Mouse (Mus musculus) thymus, postnatal 36 days (tissue): ENCODE measurements around the gene Ccn2.
"Not testable (repeated sequence)": the region's sequence is repeated elsewhere in the genome, so short reads cannot be mapped to it uniquely, and the experiment has no call there.

ENCODE experiments used
- DNase-seq, 2 experiments: peaks; one replicate each; pipeline ENCODE4 v3.0.0; 2022; ENCODE audit warnings: mixed read lengths in 2 of 2

Gene Ccn2

DNA sequence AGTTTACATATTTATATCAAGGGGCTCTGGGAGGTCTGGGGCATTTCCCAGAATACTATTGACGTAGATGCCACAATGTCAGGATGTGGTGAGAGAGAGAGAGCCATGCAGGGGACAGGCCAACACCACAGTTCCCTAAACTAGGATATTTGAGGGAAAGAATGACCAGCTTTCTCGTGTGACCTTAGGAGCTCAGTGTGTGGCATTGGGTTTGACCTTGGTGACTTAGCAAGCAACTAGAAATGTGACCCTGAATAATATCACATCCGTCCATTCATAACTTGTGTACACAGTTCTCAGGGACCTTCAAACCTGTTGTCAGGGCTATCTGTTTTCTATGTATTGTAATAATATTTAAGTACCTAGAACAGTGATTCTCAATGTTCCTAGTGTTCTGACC, 13.9 kb downstream of the Ccn2 start:
- DNase-seq, result no peak

DNA sequence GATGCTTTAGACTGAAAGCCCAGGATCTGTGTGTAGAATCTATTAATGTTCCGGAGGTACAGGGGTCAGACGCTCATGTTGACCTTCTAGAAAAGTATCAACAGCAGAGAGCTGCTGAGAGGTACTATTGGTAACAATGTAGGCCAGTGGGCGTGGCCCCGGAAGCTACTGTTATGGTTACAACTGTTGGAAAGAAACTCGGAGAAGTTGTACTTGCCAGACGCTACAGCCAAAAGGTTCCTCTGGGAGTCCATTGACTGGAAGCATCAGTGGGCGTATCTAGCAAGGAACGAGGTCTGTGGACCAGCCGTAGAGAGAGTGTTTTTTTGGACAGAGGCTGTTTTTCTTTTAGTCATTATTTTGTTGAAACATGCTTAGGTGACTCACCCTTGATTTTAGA, 14.5 kb downstream of the Ccn2 start:
- DNase-seq, result no peak

DNA sequence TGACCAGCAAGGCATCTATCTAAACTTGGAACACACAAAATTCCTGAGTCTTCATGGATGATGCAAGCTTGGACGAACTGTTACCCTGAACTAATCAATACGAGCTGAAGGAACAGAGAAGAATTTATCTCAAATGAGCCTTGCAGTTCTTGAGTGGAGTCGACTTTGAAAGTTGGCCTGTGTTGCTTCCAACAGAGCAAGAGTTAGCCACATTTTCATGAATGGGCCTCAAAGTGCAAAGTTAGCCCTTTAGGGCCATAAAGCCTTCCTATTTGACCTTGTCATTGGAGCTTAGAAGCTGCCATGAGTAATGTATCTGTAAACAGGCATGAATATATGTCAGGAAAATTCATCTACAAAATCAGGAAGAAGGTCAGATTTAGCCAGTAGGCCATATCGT, 19.5 kb downstream of the Ccn2 start:
- DNase-seq, result no peak

DNA sequence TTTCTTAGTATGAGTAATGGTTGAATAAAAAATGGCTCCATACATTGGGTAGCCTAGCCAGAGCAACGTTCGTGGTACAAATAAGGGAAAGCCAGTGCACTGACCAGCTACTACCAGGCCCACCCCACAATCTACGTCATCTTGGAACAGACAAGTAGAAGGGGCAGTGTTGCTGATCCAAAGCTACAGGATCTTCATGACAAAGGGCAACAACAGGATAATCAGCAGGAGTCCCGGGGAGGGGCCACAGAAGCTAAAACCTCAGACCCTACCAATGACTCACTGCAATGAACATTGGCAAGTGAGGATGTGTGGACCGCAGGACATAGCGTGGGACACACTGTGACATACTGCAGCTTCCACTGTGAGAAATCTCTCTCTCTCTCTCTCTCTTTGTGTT, 20.6 kb downstream of the Ccn2 start:
- DNase-seq, result no peak

DNA sequence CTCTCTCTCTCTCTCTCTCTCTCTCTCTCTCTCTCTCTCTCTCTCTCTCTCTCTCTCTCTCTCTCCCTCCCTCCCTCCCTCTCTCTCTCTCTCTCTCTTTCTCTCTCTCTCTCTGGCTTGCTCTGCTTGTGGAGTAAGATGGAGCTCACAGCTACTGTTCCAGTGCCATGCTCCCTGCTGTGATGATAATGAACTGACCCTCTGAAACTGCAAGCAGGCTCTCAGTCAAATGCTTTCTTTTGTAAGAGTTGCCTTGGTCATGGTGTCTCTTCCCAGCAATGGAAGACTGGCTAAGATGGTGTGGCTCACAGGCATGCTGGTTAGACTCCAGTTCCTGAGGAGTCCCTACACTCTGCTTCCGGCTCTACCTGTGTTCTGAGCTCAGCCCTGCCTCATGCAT, 21.3 kb downstream of the Ccn2 start:
- DNase-seq, result not testable (repeated sequence)

DNA sequence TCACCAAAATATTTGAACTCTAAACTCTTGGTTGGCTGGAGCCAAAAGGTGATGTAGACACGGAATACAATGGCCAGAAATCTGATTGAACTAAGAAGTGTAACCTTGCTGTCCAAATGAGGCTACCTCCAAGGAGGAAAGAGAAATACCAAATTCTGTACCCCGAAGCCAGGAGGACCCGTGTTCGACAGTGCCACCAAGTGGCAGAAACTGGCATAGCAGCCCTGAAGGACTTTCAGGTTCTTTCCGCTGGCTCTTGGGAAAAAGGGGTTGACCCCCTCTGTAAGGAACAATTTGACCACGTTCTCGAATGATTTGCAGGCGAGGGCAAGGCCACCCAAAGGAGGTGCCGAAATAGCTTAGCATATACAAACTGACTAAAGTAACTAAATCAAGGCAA, 26.3 kb downstream of the Ccn2 start:
- peak; percentile 57 to 69 for DNase-seq

DNA sequence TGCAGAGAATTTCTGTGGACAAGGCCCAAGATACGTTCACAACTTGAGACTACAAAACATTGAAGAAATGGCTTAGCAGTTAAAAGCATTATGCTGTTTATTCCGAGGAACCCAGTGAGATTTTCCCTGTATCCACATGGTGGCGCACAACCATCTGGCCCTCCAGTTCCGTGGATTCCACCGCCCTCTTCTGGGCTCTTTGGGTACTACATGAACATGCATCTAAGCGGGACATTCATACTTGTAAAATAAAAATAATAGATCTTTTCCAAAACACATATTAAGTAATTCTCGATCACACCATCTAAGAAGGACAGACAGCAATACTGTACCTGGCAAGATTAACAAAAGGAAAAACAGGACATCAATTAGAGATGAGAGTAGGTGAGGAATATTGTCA, 27.3 kb downstream of the Ccn2 start:
- DNase-seq, result peak; percentile 68 to 82

DNA sequence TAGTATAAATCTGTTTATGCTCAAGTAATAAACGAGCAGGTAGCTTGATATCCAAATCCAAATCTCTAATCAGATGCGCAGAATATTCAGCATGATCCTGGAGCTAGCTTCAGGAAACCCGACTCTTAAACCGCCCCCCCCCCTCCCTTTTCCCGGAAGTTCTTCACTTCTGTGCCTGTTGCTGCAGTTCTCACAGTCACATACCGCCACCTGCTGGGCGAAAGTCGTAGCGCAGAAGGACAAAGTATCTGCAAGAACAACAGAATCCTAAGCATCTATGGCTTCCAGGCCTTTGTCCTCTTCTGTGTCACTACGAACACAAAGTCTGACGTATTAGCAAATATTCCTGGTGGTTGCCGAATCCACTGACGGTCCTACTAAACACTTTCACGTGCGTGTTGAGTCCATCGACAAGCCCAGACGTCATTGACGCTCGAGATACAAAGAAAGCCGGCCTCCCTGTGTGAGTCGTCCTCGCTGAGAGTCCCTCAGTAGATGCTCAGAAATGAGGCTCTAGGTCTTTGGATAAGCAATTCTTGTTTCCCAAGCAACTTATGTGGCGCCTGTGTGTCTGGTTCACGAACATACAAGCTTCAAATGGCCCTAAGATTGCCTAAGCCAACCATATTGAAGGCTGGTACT, 29.9 kb downstream of the Ccn2 start:
- peak; percentile 81 to 90 for DNase-seq

DNA sequence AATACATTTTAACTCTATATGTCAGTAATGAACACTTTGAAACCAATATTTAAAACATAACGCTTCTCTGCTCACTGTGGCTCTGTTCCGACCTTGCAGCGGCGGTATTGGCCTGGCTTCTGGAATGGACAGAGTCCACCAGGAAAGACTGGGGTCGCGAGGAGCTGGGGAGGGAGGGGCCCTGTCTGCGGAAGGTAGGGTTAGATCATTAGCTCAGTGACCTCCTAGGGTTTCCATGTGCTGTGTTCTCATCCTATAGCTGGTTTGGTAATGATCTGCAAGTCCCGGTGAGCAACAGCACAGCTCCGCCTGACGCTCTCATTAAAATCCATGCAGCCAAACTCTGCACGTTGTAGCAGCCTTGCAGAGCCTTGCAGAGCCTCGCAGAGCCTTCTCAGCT, 32.0 kb downstream of the Ccn2 start:
- DNase-seq, result no peak

DNA sequence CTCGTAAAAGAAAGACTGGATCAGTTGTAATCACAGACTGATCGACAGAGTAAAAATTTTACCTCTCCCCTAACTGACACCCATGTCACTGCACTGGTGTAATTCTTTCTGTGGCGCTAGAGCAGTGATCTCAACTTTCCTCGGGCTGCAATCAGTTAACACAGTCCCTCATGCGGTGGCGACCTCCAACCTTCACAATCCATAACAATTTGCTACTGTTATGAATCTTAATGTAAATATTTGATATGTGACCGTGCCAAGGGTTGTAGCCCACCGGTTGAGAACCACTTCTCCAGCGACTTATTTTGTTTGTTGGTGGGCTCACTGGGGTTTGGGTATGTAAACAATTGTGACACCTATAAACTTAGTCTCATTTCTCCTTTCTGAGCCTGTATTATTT, 33.2 kb downstream of the Ccn2 start:
- DNase-seq, result no peak

DNA sequence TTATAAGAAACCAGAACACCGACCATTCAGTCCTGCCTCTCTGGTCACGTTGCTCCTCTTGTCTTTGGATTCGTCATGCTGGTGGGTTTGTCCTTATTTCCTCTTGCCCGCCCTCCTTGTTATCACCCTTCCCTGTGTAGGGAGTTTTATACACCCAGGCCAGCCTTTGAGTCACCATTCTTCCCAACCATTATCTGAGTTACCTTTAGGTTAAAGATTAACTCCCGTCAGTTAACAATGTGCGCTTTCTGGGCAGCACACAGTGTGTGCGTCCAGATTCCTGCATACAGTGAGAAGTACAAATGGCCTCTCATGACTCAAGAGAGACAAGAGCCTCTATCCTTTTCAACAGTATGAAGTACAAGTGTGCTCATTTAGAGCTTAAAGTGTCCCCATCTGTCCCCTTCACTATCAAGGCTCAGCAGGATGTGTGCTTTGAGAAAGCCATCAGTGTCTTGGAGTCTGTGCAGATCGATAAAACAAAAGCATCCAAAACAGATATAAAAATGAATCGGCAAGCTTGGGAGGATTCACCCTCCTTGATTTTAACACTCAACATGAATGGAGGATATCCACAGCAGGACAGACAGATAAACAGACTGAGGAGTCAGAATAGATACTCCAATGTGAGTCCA, 34.0 kb downstream of the Ccn2 start:
- DNase-seq, result no peak

DNA sequence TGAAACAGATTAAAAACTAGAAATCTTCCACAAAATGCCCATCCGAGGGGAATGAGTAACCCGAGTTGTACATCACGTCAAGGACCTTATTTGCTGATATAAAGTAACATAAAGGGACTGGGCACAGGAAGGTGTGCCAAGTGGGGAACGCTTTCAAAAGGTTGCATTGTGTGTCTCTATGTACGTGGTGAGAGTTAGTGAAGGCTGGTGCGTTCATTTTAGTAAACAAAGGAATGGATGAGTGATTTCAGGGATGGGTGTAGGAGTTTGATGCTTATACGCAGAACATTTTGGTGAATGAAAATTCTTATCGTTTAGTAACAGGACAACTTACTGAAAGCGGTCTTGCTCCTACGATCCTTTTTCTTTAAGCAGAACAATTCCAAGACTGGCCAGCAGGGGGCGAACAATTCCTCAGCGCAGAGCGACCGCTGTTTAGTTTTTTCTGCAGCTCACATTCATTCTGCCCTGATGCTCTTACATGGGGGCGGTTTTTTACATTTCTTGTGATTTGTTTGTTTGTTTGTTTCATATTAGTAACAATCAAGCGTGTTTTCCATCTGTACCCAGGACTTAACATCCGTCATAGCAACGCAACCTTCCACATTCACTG, 35.3 kb downstream of the Ccn2 start:
- peak; percentile 59 to 72 for DNase-seq

DNA sequence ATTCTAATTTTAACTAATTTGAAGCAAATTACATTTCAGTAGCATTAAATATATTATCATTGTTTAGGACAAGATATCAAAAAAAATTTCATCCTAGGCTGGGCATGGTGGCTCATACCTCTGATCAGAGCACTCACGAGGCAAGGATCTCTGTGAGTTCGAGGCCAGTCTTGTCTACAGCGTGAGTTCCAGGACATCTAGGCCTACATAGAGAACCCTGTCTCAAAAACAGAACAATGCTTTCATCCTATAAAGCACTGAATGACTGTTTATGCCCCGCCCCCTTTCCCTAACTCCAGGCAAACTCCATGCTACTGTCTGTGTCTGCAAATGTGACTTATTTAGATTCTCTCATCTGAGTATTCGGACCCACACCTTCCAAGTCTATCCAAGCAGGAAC, 35.9 kb downstream of the Ccn2 start:
- DNase-seq, result no peak

DNA sequence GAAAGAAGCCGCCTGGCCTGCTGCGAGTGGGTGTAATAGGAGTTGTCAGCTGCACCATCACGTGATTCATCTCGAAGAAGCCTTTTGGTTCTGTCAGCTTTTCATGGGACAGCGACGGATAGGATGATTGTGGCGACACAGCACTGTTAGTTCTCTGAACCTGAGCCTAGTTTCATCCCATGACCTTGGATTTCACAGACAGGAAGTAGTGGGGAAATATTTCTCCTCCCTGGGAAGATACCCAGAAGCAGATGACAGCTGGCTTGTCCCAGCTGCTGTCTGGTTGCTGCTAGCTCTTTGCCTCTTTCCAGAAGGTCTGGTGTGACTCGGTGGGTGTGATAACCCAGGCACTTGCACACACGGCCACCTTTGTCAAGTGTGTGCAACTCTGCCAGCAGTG, 39.0 kb downstream of the Ccn2 start:
- no peak for DNase-seq

DNA sequence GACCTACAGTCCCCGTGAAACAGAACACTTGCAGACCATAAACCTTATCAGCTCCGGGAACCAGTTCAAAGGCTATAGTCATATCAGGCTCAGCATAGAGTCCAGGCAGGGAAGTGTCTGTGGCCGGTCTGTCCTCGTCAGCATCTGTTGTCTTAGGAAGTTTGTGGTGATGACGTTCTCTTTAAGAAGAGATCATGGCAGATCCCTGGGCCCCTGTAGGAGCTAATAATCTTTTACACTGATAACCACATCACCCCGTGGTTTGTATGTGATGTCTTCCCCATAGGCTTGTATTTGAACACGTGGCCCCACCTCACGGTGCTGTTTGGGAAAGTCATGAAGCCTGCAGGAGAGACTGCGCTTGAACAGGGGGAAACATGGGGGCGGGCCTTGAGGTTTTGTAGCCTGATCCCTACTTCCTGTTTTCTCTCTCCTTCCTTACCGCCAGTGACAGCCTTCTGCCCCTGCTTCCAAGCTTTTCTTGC, 40.1 kb downstream of the Ccn2 start:
- peak; percentile 61 to 66 for DNase-seq

DNA sequence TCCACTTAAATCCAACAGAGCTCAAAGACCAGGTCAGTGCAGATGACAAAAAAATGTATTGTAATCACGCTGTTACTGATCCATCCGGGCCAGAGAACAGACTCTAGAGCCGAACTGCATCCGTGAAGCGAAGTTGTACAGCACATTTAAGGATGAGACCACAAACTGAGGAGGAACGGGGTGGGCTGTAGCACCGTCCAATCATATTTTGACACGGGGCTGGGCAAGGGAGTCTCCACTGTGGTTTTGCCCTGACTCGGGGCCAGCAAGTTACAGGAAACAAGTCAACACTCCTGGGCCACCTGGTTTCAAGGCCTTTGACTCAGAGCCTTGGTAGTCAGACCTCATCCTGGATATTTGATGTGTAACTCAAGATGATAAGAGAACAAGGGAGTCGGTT, 40.6 kb downstream of the Ccn2 start:
- peak; percentile 49 to 62 for DNase-seq

DNA sequence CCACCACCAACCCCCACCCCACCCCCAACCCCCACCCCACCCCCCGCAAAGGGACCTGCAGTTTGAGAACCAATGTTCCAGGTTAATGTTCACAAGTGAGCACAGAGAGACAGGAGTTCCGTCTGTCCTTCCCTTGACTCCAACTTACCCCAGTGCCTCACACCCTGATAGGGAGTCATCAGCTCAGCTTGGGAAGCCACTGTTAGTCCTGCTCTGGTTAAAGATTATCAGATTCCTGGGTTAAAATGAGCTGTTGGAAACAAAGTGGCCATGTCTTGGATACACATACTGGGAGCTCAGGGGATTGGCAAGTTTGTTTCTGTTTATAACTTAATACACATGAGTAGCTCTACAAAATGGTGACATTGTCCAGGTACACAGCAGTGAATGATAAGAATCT, 41.7 kb downstream of the Ccn2 start:
- no peak for DNase-seq

DNA sequence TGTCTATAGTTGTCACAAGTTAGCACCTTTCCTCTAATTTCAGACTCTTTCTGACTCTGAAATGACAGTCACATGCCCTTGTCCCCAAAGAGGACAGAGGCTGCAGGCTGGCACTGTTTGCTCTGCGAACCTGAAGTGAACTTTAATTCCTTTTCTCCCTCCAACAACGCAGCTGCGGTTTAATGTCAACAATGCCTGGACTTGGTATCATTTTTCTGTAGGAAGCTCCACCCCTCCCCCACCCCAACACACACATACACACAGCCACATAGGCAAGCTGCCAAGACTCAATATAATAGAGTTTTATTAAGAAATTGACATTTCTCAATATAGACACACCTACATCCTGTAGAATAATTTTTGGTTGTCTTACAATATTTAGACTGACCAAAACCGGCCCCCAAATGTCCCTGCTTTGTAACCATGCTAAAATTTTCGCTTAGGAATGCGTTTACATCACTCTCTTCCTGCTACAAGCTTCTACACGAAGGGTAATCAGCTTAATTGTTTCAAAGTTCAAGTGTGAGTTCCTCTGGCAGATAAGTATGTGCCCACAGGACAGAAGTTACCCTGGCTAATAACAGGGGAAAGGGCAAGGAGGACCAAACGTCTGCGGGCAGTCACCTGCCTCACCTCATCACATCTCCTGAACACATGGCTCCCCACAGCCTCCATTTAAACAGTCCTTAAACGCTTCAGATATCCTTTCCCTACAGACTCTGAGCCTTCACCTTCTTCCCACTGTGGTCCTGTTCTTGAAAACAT, 43.2 kb downstream of the Ccn2 start:
- no peak for DNase-seq

DNA sequence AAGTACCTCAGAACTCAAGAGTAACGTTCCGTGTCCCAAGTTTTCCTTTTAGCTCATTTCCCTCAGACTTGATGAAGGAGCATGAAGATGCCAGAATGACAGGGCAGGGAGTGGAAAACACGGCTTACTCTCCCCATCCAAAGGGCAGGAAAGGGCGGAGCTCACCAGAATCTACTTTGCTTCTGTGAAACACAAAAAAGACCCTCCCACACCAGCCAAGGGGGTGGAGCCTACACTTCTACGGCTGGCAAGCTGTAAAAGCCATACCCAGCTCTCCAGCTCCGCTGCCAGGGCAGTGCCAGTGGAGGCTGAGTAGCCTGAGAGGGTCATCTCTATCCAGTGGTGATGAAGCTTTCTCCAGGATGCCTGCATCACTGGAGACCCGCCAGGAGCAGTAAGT, 44.4 kb downstream of the Ccn2 start:
- DNase-seq, result peak; percentile 26 to 49

DNA sequence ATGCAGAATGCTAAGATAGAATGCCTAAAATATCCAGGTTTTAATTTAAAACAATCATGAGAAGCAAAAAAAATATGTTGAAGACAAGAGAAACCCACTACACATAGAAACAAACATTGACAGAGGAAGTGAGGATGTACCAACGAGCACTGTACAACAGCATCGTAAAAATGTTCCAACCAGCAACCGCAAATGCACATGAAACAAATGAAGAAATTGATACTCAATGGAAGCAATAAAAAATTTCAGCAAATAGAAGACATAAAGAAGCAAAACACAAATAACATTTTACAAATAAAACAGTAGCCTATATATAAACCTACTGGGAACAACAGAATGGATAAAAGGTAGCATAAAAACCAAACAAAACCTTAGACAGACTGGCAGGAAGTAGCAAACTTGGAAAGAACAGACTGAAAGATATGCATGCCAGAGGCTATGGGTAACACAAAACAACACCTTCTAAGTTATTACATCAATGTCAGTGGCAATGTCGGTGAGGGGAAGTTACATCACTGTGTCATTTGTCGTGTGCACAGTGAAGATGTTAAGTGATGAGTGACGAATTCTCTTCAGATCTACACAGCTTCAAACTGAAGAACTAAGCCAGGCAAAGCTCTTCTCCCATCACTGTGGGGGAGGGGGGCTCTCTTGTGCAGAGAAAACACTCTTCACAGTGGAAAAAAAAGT, 45.1 kb downstream of the Ccn2 start:
- DNase-seq, result no peak

DNA sequence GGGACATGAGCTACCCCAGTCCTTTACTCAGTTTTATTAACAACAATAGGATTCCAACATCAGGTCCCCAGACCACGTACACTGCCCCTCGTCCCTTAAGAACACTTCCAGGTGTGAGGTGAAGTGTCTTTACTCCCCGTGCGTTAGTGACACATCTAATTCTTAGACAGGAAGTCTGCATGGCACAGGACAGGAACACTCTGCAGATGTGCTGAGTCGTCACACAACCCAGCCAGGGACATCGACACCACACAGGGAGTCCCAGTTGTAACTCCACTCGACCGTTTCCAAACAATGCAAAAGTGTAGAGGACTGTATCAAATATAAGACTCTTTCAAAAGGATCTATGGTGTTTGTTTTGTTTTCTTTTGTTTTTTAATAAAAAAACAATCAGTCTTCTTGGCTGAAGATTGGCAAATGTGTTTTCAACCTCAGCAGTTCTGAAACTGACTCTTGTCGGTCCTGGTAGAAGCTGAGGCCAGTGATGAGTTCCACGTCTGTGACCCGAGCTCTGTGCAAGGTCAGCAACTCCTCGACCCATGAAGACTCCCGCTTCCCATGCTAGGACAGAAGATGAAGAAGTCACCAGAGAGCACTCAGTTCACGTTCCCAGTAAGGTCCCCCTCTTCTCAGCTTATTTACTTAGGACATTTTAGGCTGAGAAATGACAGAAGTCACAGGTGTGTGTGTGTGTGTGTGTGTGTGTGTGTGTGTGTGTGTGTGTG, 46.3 kb downstream of the Ccn2 start:
- DNase-seq, result peak; percentile 29 to 46
